Mouse (Mus musculus) heart, embryonic 16.5 days (tissue): ENCODE data around the gene Hmgcll1. TPM values are rescaled to one million over a fixed set of nuclear protein-coding genes. Genes with fewer than 3 reads are reported as not detected.

Source experiments
- ATAC-seq: fragments of 200-750 bp; cut with Nextera tagmentation; replicated peaks from 2 replicates; pipeline ENCODE4 v1.8.0; 2017; ENCODE audit warnings: moderate number of reproducible peaks; ENCODE audit not compliant: insufficient read depth, low FRiP score; ENCODE audit errors: extremely low read depth
- H3K27ac ChIP-seq: fragments of 300-500 bp; sonication (generic); 2 replicates; pipeline ENCODE4 v1.5.1; 2014; ENCODE audit warnings: mild to moderate bottlenecking, low read length, control low read depth, moderate library complexity
- H3K27me3 ChIP-seq: fragments of 300-500 bp; sonication (generic); 2 replicates; pipeline ENCODE4 v1.6.1; 2014; ENCODE audit warnings: low read length, mixed read lengths; ENCODE audit not compliant: control insufficient read depth, insufficient read depth
- H3K36me3 ChIP-seq: fragments of 300-500 bp; sonication (generic); 2 replicates; pipeline ENCODE4 v1.6.1; 2014; ENCODE audit not compliant: control insufficient read depth, insufficient read depth
- H3K4me1 ChIP-seq: fragments of 300-500 bp; sonication (generic); 2 replicates; pipeline ENCODE4 v1.6.1; 2014; ENCODE audit warnings: low read length, mixed read lengths; ENCODE audit not compliant: control insufficient read depth, insufficient read depth
- H3K4me2 ChIP-seq: fragments of 300-500 bp; sonication (generic); 2 replicates; pipeline ENCODE4 v1.6.1; 2014; ENCODE audit warnings: low read depth, mild to moderate bottlenecking, control low read depth, low read length
- H3K4me3 ChIP-seq: fragments of 300-500 bp; sonication (generic); 2 replicates; pipeline ENCODE4 v1.5.1; 2014; ENCODE audit warnings: mild to moderate bottlenecking, control low read depth, low read length
- H3K9ac ChIP-seq: fragments of 300-500 bp; sonication (generic); 2 replicates; pipeline ENCODE4 v1.6.1; 2014; ENCODE audit warnings: low read length, control low read depth
- H3K9me3 ChIP-seq: fragments of 300-500 bp; sonication (generic); replicated peaks from 2 replicates; pipeline ENCODE4 v1.6.1; 2016; ENCODE audit warnings: low read length; ENCODE audit not compliant: control insufficient read depth
- WGBS: fragments of 180-500 bp; shearing (Covaris S2); extraction: QIAGEN DNeasy Blood & Tissue Kit; methylation state at CpG from one replicate; pipeline ENCODE4 v1.1.7; 2014; 5-methylcytosine and 5-hydroxymethylcytosine counted together
- polyA plus RNA-seq: library from polyadenylated mRNA; unstranded; fragments of >200 nt; fragmentation: Nextera tagmentation; extraction: Ambion mirVana; gene quantifications from 2 replicates; pipeline ENCODE4 v1.2.1, GENCODE M21; 2015

The Hmgcll1 gene
- polyA plus RNA-seq, 1 experiment from 2014 or later, result 0.75 TPM

- H3K4me2 ChIP-seq, result no peak overlapping the region
- ATAC-seq, result no peak
- WGBS, result 29% methylated on average over 6 of the region's 6 CpGs
Observed at GRCm38 (mm10) chr9:76007342-76007970, 7.2 kb upstream of the Hmgcll1 start.

GRCm38 (mm10) chr9:76013789-76014188, 866 bp upstream of the Hmgcll1 start:
- no peak for ATAC-seq
- Histone ChIP-seq H3K4me1 (0 out of 2 replicates have a peak, but pooled peaks cover 4% of the 10 kb centered on the region), H3K4me3 (no peak overlapping the region), H3K36me3 (no peaks in the 10 kb centered on the region), H3K27me3 (no peaks in the 10 kb centered on the region), H3K9ac (no peak overlapping the region), H3K9me3 (no peaks in the 10 kb centered on the region), H3K27ac (no peak overlapping the region), H3K4me2 (no peak overlapping the region)
- WGBS, result 68% methylated on average over 6 of the region's 6 CpGs

More at GRCm38 (mm10) chr9:76007342-76007970, 7.2 kb upstream of the Hmgcll1 start:
- H3K4me1 ChIP-seq, result peaks cover 8% of the 10 kb centered on the region; the same call in 1 of the 2 replicates
- no peaks in the 10 kb centered on the region for H3K27me3 ChIP-seq
- no peaks in the 10 kb centered on the region for H3K9me3 ChIP-seq
- no peaks in the 10 kb centered on the region for H3K36me3 ChIP-seq
- no peak overlapping the region for H3K27ac ChIP-seq
- no peak overlapping the region for H3K9ac ChIP-seq
- H3K4me3 ChIP-seq, result no peak overlapping the region

GRCm38 (mm10) chr9:76015971-76016370, 1.3 kb downstream of the Hmgcll1 start:
- H3K27ac ChIP-seq, result no peak overlapping the region
- no peaks in the 10 kb centered on the region for H3K36me3 ChIP-seq
- no peak overlapping the region for H3K4me2 ChIP-seq
- no peak overlapping the region for H3K4me3 ChIP-seq
- no peak overlapping the region for H3K9ac ChIP-seq
- H3K9me3 ChIP-seq, result no peaks in the 10 kb centered on the region
- ATAC-seq, result no peak
- 0 out of 2 replicates have a peak, but pooled peaks cover 4% of the 10 kb centered on the region for H3K4me1 ChIP-seq
- no peaks in the 10 kb centered on the region for H3K27me3 ChIP-seq
- 91% methylated on average over 5 of the region's 5 CpGs for WGBS

GRCm38 (mm10) chr9:76016506-76016905, 1.9 kb downstream of the Hmgcll1 start:
- Histone ChIP-seq H3K27ac (no peak overlapping the region), H3K4me1 (0 out of 2 replicates have a peak, but pooled peaks cover 4% of the 10 kb centered on the region), H3K4me2 (no peak overlapping the region), H3K27me3 (no peaks in the 10 kb centered on the region), H3K9me3 (no peaks in the 10 kb centered on the region), H3K4me3 (no peak overlapping the region), H3K9ac (no peak overlapping the region), H3K36me3 (no peaks in the 10 kb centered on the region)
- WGBS, result 75% methylated on average over 10 of the region's 10 CpGs
- ATAC-seq, result no peak

- no peak for ATAC-seq
- 81% methylated on average over 5 of the region's 5 CpGs for WGBS
- Histone ChIP-seq H3K9ac (no peak overlapping the region), H3K4me1 (peaks cover 4% of the 10 kb centered on the region; the same call in 1 of the 2 replicates), H3K9me3 (no peaks in the 10 kb centered on the region), H3K27ac (peak overlapping the region; percentile 45; the same call in 1 of the 2 replicates), H3K27me3 (no peaks in the 10 kb centered on the region), H3K4me2 (no peak overlapping the region), H3K36me3 (no peaks in the 10 kb centered on the region), H3K4me3 (no peak overlapping the region)
Observed at GRCm38 (mm10) chr9:76023551-76023973, 8.9 kb downstream of the Hmgcll1 start.

GRCm38 (mm10) chr9:76024277-76025246, 9.9 kb downstream of the Hmgcll1 start:
- Histone ChIP-seq H3K9ac (no peak overlapping the region), H3K36me3 (no peaks in the 10 kb centered on the region), H3K9me3 (no peaks in the 10 kb centered on the region), H3K4me1 (peaks cover 4% of the 10 kb centered on the region; the same call in 1 of the 2 replicates), H3K4me3 (no peak overlapping the region), H3K27me3 (no peaks in the 10 kb centered on the region), H3K4me2 (no peak overlapping the region), H3K27ac (peak overlapping the region; percentile 73)
- WGBS, result 47% methylated on average over 5 of the region's 5 CpGs
- ATAC-seq, result peak; percentile 86

- no peak overlapping the region for H3K4me2 ChIP-seq
Observed at GRCm38 (mm10) chr9:76029471-76030199, 15.0 kb downstream of the Hmgcll1 start.

GRCm38 (mm10) chr9:76035058-76035457, 20.4 kb downstream of the Hmgcll1 start:
- no peak overlapping the region for H3K9ac ChIP-seq

More at GRCm38 (mm10) chr9:76029471-76030199, 15.0 kb downstream of the Hmgcll1 start:
- Histone ChIP-seq H3K4me1 (no peaks in the 10 kb centered on the region), H3K4me3 (no peak overlapping the region), H3K9me3 (no peaks in the 10 kb centered on the region), H3K27ac (no peak overlapping the region), H3K27me3 (no peaks in the 10 kb centered on the region), H3K9ac (no peak overlapping the region), H3K36me3 (no peaks in the 10 kb centered on the region)
- WGBS, result 80% methylated on average over 16 of the region's 16 CpGs
- no peak for ATAC-seq

More at GRCm38 (mm10) chr9:76035058-76035457, 20.4 kb downstream of the Hmgcll1 start:
- Histone ChIP-seq H3K36me3 (no peaks in the 10 kb centered on the region), H3K27ac (no peak overlapping the region), H3K27me3 (no peaks in the 10 kb centered on the region), H3K4me3 (no peak overlapping the region), H3K4me1 (no peaks in the 10 kb centered on the region), H3K4me2 (no peak overlapping the region), H3K9me3 (no peaks in the 10 kb centered on the region)
- ATAC-seq, result no peak
- 80% methylated on average over 7 of the region's 7 CpGs for WGBS
